Mouse (Mus musculus) adrenal gland, adult 18-20 months (tissue): ENCODE data around the gene Klf6. TPM values are rescaled to one million over a fixed set of nuclear protein-coding genes. Genes with fewer than 3 reads are reported as not detected.

Experiments
- DNase-seq, 2 experiments: peaks; one replicate each; pipeline ENCODE4 v3.0.0; 2021 to 2022; ENCODE audit warnings: low spot score in 2 of 2
- microRNA-seq, 2 experiments: library from miRNA; unstranded; fragments of <30 nt; microRNA quantifications; one replicate each; pipeline ENCODE4 v1.2.0; 2021; ENCODE audit warnings: borderline number of aligned reads in 2 of 2
- total RNA-seq, 2 experiments: library from RNA; stranded (reverse); gene quantifications; 1 replicate in 1 of 2; 2 replicates in 1 of 2; pipeline ENCODE4 v1.2.3; 2021

Gene Klf6
- total RNA-seq, 2 experiments from 2014 or later = 42.6 to 57.3 TPM

DNA sequence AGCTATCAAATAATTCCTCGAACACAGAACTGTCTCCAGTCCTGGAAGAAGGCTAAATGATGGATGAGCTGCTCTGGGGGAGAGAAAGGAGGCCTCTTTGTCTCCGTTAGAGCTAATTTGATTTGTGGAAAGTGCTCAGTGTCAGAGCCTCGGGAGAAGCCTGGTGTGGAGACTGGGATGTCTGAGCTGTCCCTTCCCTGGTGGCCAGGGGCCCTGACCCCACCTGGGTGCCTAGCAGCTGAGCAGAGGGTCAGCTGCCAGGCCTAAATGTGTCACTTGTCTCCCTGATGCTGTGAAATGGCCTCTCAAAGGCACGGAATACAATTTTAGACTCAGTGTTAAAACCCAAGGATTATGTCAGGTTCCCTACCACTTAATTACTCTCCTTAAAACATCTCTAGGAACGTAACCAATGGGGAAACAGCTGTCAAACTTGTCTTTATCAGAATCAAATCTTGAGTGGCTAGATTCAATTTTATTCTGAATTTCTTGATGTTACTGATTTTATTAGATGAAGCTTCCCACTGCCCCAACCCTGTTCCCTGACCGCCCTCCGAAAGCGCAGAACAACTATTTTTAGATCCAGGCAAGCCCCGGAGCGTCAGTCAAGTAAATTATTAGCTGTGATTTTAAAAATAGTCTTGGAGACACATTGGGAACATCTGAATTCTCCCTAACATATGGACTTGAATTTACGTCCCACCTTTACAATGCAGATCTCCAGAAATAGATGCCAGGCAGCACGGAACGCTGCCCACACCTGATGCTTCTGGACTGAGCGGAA, 36.1 kb downstream of the Klf6 start:
- no peak for DNase-seq

DNA sequence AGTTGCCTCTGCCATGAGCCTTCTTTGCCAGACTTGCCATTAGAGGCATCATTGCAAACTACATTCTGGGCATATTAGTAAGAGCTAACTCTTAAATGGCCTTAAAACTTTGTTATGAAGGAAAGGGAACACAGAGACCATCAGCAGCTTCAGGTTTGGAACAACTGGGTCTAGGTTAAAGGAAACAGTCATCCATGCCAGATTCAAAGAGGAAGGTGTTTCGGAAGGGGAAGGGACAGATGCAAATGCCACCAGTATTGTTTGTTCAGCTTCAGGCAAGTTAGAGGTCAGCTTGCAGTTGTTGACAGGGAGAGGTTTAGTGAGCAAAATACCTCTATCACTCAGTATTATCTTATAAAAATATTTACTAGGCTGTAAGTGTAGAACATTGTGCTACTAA, 37.7 kb downstream of the Klf6 start:
- no peak for DNase-seq

DNA sequence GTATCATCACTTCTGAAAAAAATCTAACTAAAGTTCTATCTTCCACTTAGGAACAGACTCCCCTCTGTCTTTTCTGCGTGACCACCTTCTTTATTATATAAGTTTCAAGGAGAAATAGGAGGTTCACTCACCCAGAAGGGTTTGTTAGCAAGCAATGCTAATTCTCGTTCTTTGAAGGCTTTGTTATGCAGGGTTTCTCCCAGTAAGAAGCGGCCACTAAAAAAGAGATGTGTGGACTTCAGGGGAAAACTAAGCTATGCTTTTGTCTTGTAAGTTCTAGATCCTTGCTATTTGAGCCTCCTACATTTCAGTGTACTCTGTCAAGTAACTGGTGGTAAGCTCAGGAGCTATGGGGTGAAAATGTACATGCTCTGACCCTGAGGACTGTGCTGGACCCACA, 38.4 kb downstream of the Klf6 start:
- no peak for DNase-seq

DNA sequence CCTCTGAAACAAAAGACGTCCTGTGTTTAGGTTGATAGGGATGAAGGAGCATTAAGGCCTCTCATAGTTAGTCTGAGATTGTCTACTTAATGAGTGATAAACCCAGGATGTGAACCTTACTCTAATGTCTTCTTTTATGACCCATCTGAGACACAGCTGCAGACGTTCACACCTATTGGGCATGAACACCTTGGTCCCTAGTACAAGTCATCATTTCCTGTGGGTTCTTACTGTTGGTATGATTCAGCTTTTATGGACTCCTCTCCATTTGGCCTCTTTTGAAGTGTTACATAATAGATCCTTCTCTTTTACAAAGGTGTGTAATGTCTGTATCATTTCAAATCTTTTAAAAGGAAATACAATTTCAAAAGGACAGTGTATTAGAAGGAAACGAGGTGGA, 51.9 kb downstream of the Klf6 start:
- DNase-seq = no peak

DNA sequence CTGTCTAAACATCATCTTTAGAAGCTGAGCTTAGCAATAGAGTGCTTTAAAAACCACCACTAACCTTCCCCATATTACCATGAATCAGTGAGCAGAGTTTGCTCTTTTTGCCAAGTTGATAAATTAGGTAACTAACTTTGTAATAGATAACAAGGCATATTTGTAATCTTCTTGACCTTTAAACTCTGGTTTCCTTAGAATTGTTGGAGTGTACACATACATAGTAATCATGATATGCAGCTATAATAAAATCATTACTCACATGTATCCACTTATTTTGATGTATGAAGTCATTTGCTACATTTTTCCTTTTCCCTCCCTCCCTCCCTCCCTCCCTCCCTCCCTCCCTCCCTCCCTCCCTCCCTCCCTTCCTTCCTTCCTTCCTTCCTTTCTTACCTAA, 56.1 kb downstream of the Klf6 start:
- DNase-seq = no peak

DNA sequence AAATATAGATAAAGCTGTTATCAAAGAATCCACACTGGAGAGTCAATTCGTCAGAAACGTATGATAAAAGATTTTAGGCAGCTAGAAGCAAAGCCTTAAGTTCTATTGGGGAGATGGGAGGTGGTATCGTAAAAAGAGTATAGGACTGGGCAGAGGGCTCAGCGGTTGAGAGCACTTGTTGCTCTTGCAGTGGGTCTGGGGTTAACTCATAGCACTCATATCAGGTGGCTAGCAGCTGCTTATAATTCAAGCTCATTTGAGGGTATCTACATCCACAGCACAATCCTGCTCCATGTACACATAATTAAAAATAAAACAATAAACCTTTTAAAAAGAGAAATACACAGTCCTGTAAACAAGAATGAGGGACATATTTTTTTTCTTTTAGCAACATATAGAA, 58.7 kb downstream of the Klf6 start:
- no peak for DNase-seq

Small RNA genes within 50 kb of the gene (microRNA-seq; reads per million reads assigned to microRNA genes)
- gene Gm26043 = 0 reads per million in 2 experiments
